Comparison of ENCODE assay signal across 17 mouse cellular contexts in genomic region chr4:108005328-108005727, GRCm38 (mm10). TPM values are rescaled to one million over a fixed set of nuclear protein-coding genes. Genes with fewer than 3 reads are reported as not detected.
DNase-seq lines count a peak whose midpoint lies in the region; ATAC-seq lines count a peak whose summit lies in the region.
"Had no signal": no experiment of that assay in that cellular context is flagged by ENCODE, and none has a peak within 500 bp of the region (broad histone marks: within the 10 kb centered on the region; RNA-seq: fewer than 3 reads in every experiment).

No protein-coding gene starts in this region.

- H3K9me3 ChIP-seq in forebrain, embryonic 16.5 days (ENCODE audit: control insufficient read depth, low read length) = no peaks in the 10 kb centered on the region
- no peaks in the 10 kb centered on the region for H3K9me3 ChIP-seq in forebrain, embryonic 15.5 days
- H3K9me3 ChIP-seq in neural tube, embryonic 13.5 days = no peaks in the 10 kb centered on the region
- H3K9me3 ChIP-seq in intestine, embryonic 16.5 days (ENCODE audit: control insufficient read depth, low read length) = no peaks in the 10 kb centered on the region
- H3K9me3 ChIP-seq: liver, embryonic 12.5 days had no signal

- peak; percentile 27 to 33 for DNase-seq in kidney, postnatal 4 days
- no peak for DNase-seq in kidney, adult 9 months
- no peak for DNase-seq in neural tube, embryonic 10.5 days (ENCODE audit: extremely low spot score, low spot score)
- DNase-seq in right cerebral cortex, postnatal 4 days = no peak
- DNase-seq: adrenal gland, adult 2 months; cerebellum, adult 2 months; gastrocnemius, adult 2 months; layer of hippocampus, adult 9-11 months; spleen, adult 18-20 months; thymus, postnatal 4 days had no signal

- H3K36me3 ChIP-seq in forebrain, embryonic 16.5 days (ENCODE audit: control insufficient read depth, insufficient read depth) = no peaks in the 10 kb centered on the region
- no peaks in the 10 kb centered on the region for H3K36me3 ChIP-seq in forebrain, embryonic 15.5 days
- H3K36me3 ChIP-seq in neural tube, embryonic 13.5 days = no peaks in the 10 kb centered on the region
- H3K36me3 ChIP-seq in intestine, embryonic 16.5 days (ENCODE audit: control insufficient read depth, insufficient read depth, low read length) = no peaks in the 10 kb centered on the region
- H3K36me3 ChIP-seq: liver, embryonic 12.5 days had no signal

- no peaks in the 10 kb centered on the region for H3K27me3 ChIP-seq in forebrain, embryonic 16.5 days (replicated peaks; ENCODE audit: control insufficient read depth, insufficient read depth, low read length)
- no peaks in the 10 kb centered on the region for H3K27me3 ChIP-seq in forebrain, embryonic 15.5 days
- H3K27me3 ChIP-seq in neural tube, embryonic 13.5 days = no peaks in the 10 kb centered on the region
- H3K27me3 ChIP-seq in intestine, embryonic 16.5 days (replicated peaks; ENCODE audit: control insufficient read depth, insufficient read depth, low read length) = no peaks in the 10 kb centered on the region

- 0 out of 2 replicates have a peak overlapping the region, but pooled peaks have one; percentile 7 for H3K27ac ChIP-seq in forebrain, embryonic 16.5 days (ENCODE audit: low read length)
- H3K27ac ChIP-seq in forebrain, embryonic 15.5 days (replicated peaks) = no peak overlapping the region
- H3K27ac ChIP-seq in neural tube, embryonic 13.5 days (replicated peaks) = 0 out of 2 replicates have a peak overlapping the region, but pooled peaks have one; percentile 0
- H3K27ac ChIP-seq in intestine, embryonic 16.5 days (ENCODE audit: low read length) = no peak overlapping the region
- H3K27ac ChIP-seq: gastrocnemius, adult 2 months; kidney, postnatal 0 days; liver, embryonic 12.5 days had no signal

- H3K9ac ChIP-seq in forebrain, embryonic 16.5 days (replicated peaks; ENCODE audit: low read depth, low read length) = no peak overlapping the region
- H3K9ac ChIP-seq in forebrain, embryonic 15.5 days (replicated peaks) = no peak overlapping the region
- 0 out of 2 replicates have a peak overlapping the region, but pooled peaks have one; percentile 26 for H3K9ac ChIP-seq in neural tube, embryonic 13.5 days
- H3K9ac ChIP-seq in intestine, embryonic 16.5 days (ENCODE audit: low read depth, low read length) = 0 out of 2 replicates have a peak overlapping the region, but pooled peaks have one; percentile 12
- H3K9ac ChIP-seq: liver, embryonic 12.5 days had no signal

- 28% methylated on average over 7 of the region's 7 CpGs for WGBS in forebrain, embryonic 16.5 days
- WGBS in forebrain, embryonic 15.5 days = 44% methylated on average over 7 of the region's 7 CpGs
- 57% methylated on average over 7 of the region's 7 CpGs for WGBS in neural tube, embryonic 13.5 days
- 48% methylated on average over 7 of the region's 7 CpGs for WGBS in intestine, embryonic 16.5 days

- ATAC-seq in forebrain, embryonic 16.5 days = no peak
- no peak for ATAC-seq in forebrain, embryonic 15.5 days (replicated peaks)
- ATAC-seq in neural tube, embryonic 13.5 days (ENCODE audit: low read depth) = no peak
- ATAC-seq in intestine, embryonic 16.5 days = no peak
- ATAC-seq: liver, embryonic 12.5 days had no signal

- H3K4me1 ChIP-seq in forebrain, embryonic 16.5 days (replicated peaks; ENCODE audit: control insufficient read depth, insufficient read depth, low read length) = peaks cover 8% of the 10 kb centered on the region; the same call in 1 of the 2 replicates
- H3K4me1 ChIP-seq in forebrain, embryonic 15.5 days = no peaks in the 10 kb centered on the region
- no peaks in the 10 kb centered on the region; the same call in 1 of the 2 replicates for H3K4me1 ChIP-seq in neural tube, embryonic 13.5 days (replicated peaks)
- peaks cover 7% of the 10 kb centered on the region; the same call in 1 of the 2 replicates for H3K4me1 ChIP-seq in intestine, embryonic 16.5 days (ENCODE audit: control insufficient read depth, insufficient read depth, low read length)

- no peak overlapping the region for H3K4me3 ChIP-seq in forebrain, embryonic 16.5 days (replicated peaks; ENCODE audit: low read length)
- no peak overlapping the region for H3K4me3 ChIP-seq in forebrain, embryonic 15.5 days
- no peak overlapping the region for H3K4me3 ChIP-seq in neural tube, embryonic 13.5 days
- no peak overlapping the region for H3K4me3 ChIP-seq in intestine, embryonic 16.5 days (ENCODE audit: low read length)
- H3K4me3 ChIP-seq: gastrocnemius, adult 2 months; liver, embryonic 12.5 days; myocyte had no signal

- no peak overlapping the region for H3K4me2 ChIP-seq in forebrain, embryonic 16.5 days (ENCODE audit: low read length)
- no peak overlapping the region for H3K4me2 ChIP-seq in forebrain, embryonic 15.5 days (replicated peaks)
- no peak overlapping the region for H3K4me2 ChIP-seq in neural tube, embryonic 13.5 days
- H3K4me2 ChIP-seq in intestine, embryonic 16.5 days (ENCODE audit: low read depth, low read length) = no peak overlapping the region
- H3K4me2 ChIP-seq: liver, embryonic 12.5 days had no signal

RNA-seq across cellular contexts. Expression of gene Slc1a7, which starts 37.2 kb away (rescaled TPM):
- polyA plus RNA-seq in forebrain, embryonic 16.5 days (2015; fragmentation: Nextera tagmentation; extraction: Ambion mirVana) = not detected in 2 replicates
- 0.05 TPM in 1 of 2 replicates, not detected in the other for polyA plus RNA-seq in forebrain, embryonic 15.5 days (2015; fragmentation: Nextera tagmentation; extraction: Ambion mirVana)
- not detected in 2 replicates for polyA plus RNA-seq in neural tube, embryonic 13.5 days (2015; fragmentation: Nextera tagmentation; extraction: Ambion mirVana)
- 0.12 and 0.15 TPM in 2 replicates for polyA plus RNA-seq in intestine, embryonic 16.5 days (2015; fragmentation: Nextera tagmentation; extraction: Ambion mirVana)
- polyA plus RNA-seq: liver, embryonic 12.5 days had no signal

Comparison
In these comparisons a context has a peak if more than half of its experiments do, and no peak if none do; other contexts are left out.
1. H3K27ac ChIP-seq: peak in forebrain, embryonic 16.5 days (single experiment) and neural tube, embryonic 13.5 days (single experiment); none in forebrain, embryonic 15.5 days (single experiment) and intestine, embryonic 16.5 days (single experiment).
2. DNase-seq: peak in kidney, postnatal 4 days (2 of 2); none in kidney, adult 9 months (single experiment), neural tube, embryonic 10.5 days (single experiment) and right cerebral cortex, postnatal 4 days (single experiment).
3. H3K9ac ChIP-seq: peak in neural tube, embryonic 13.5 days (single experiment) and intestine, embryonic 16.5 days (single experiment); none in forebrain, embryonic 16.5 days (single experiment) and forebrain, embryonic 15.5 days (single experiment).